Mouse (Mus musculus) erythroblast, embryonic 14.5 days (primary cell): ENCODE results near the gene Fgd2.

Experiments used
- GATA1 ChIP-seq: IDR thresholded peaks from 2 replicates; pipeline ENCODE4 v1.6.1; 2012; ENCODE audit warnings: low read length, inconsistent platforms, mixed read lengths
- TAL1 ChIP-seq: IDR thresholded peaks from 3 replicates; pipeline ENCODE4 v1.6.1; 2012; ENCODE audit warnings: low read length, inconsistent platforms, mixed read lengths

GRCm38 (mm10) chr17:29399241-29399910 lies 38.7 kb downstream of the Fgd2 start:
- TF ChIP-seq TAL1 (no peak), GATA1 (no peak)
